Mouse (Mus musculus): ENCODE data around the gene Rpn1.
A peak's percentile ranks its signal among the peaks of the same experiment; 100 is the strongest.

The Rpn1 gene

DNA sequence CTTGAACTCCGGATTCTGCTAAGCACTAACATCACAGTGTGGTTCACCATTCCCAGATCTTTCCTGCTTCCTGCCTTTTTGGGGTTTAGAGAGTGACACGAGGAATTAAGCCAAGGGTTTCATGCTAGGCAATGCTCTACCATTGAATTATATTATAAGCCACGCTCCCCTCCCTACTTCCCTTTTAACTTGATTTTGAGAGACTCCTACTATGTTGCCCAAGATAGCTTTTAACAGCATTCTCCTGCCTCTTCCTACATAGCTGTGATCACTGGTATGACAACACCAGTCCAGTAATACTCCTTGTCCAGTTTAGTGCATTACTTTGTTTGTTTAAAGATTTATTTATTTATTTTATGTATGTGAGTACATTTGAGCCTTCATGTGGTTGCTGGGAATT is 16.6 kb upstream of the Rpn1 start:
- DNase-seq = no peak

DNA sequence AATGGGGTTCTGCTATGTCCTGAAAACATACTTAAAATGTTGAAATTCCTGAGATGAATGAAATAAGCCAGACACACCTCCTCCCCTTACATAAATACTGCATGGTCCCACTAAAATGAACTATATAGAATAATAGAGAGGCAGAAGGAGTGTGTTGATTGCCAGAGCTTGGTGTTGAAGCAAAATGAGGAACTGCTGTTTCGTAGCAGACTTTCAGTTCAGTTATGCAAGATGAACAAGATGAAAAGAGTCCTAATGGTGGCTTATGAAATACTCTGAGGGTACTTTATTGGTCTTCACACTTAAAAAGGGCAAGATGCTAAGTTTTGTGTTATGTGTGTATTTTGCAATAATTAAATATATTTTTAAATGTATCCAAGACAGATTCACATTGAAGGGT is 15.5 kb upstream of the Rpn1 start:
- no peak for DNase-seq

DNA sequence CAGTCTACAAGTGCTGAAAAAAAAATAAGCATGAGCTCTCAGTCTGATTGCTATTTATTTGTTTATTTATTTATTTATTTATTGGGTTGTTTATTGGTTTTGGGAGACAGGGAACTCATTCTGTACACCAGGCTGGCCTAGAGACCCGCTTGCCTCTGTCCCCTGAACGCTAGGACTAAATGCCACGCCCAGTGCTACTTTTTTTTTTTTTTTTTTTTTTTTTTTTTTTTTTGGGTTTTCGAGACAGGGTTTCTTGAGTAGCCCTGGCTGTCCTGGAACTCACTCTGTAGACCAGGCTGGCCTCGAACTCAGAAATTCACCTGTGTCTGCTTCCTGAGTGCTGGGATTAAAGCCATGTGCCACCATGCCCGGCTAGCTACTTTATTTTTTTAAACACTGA is 13.8 kb upstream of the Rpn1 start:
- DNase-seq = no peak

DNA sequence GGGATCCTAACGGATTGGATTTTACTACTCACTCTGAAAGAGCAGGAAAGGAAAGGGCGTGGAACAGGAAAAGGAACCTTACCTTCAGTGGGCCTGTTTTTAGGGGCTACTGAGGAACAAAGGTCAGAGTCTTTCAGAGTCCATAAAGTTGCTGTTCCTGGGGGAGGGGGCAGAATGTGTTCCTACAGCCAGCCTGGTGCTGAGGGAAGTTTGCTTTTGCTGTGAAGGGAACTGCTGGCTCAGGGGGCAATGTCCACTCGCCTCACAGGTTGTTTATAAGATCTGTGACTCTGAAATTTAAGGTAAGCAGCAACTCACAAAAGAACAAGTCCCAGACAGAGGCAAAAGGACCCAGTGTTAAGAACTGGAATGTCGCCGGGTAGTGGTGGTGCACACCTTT is 13.1 kb upstream of the Rpn1 start:
- no peak for DNase-seq

DNA sequence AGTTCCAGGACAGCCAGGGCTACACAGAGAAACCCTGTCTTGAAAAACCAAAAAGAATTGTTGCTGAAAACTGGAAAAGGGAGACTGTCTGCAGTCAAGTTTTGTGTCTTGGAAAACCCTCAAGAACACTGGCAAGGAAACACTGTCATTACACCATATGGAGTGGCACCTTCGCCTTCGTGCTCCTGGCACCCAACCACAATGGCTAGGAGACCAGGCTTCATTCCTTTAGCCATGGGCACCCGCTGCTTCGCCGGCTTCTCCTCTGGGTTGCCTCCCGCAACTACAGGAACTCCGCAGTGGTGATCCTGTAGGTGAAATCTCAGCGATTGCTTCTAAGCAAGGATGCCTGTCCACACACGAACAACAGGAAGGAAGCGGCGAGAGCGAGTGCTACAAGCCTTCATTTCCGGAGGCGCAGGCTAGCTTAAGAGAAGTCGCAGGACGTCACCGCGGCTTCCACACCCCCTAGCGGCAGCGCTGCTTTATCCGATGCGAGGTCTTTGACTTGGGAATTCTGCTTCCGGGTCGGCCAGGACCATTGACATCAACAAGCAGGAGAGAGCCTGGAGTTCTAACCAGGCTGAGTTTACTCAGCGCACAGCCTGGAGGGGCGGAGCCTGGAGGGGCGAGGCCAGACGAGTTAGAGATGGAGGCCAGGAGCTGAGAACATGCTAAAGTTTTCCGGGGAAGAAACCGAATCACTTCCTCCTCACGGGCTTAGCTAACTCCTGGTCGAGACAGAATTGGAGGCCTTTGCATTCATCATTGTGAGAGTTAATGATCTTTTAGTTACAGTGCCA is 9.3 kb upstream of the Rpn1 start:
- peak; percentile 94 to 96 for DNase-seq

GRCm38 (mm10) chr6:88075960-88076517 is 8.2 kb upstream of the Rpn1 start:
- DNase-seq = no peak

- DNase-seq = no peak
These were observed 1.2 kb upstream of the Rpn1 start for GRCm38 (mm10) chr6:88083095-88083494.

DNA sequence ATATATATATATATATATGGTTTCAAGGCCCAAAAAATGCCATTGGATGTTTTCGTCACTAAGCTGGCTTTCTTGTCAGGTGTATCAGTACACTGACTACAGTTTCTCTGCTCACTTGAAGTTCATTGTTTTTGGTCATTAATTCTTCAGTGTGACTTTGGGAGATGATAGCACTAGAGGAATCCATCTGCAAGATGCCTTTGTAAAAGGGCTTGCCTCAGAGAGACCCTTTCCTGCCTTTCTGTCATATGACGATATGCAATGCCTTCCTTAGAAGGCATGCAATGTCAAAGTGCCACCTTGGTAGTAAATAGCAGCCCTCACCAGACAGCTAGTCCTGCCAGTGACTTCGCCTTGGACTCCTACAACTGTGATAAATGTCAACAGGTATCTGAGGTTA is 610 bp upstream of the Rpn1 start:
- no peak for DNase-seq

GRCm38 (mm10) chr6:88088971-88089370 is 4.7 kb downstream of the Rpn1 start:
- no peak for DNase-seq

- no peak for DNase-seq
These were observed 11.1 kb downstream of the Rpn1 start for GRCm38 (mm10) chr6:88095377-88095776.

DNA sequence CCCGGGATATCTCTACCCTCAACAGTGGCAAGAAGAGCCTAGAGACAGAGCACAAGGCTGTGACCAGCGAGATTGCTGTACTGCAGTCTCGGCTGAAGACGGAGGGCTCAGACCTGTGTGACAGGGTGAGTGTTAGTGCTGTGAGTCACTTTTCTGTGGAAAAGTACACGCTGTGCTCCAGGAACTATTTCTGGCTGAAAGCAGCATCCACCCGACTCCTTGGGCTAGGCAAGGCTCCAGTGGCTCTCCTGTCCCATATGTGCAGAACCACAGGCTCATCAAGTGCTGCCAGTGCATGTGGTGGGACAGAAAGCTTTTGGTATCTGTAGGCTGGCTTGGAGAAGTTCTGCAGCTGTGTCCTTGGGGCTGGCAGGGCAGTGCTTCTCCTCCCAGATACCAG is 17.8 kb downstream of the Rpn1 start:
- no peak for DNase-seq

GRCm38 (mm10) chr6:88105783-88106611 is 21.7 kb downstream of the Rpn1 start:
- DNase-seq = peak; percentile 97

- DNase-seq = no peak
These were observed 22.4 kb downstream of the Rpn1 start for GRCm38 (mm10) chr6:88106612-88107123.

DNA sequence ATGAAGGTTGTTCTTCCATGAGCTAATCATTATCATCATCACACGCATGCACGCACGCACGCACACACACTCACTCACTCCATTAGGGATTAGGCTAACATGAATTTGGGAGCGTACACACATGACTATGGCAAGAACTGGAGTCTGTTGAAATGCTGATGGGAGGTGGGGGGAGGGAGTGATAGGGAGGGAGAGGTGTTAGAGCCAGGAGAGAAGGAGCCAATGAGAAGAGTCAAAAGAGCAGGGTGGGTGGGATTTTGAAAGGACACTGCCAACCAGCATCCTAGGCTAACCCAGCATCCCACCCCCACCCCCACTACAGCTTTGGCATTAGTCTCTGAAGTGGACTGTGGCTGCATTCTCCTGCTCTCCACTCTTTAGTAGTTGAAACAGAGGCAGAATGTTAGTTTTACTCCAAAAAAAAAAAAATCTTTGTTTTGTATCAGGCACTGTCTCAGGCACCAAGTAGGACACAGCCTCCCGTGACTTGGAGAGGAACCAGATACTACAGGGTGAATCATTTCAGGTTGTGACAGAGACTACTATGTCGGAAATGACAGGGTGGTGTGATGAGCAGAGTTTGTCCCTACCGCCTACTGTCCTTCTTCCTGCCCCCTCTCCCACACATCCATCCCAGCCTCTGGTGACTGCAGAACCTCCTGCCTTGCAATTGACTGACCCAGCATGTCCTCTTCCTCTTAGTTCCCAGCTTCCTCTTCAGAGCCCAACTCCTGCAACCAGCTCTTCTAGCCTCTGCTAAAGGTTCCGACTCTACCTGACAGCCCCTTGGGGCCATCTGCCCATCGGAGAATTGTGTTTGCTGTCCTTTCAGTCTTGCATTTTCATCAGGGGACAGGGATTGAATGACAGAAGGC is 23.6 kb downstream of the Rpn1 start:
- DNase-seq = no peak

- peak; percentile 83 for DNase-seq
These were observed 28.9 kb downstream of the Rpn1 start for GRCm38 (mm10) chr6:88113139-88113538.

DNA sequence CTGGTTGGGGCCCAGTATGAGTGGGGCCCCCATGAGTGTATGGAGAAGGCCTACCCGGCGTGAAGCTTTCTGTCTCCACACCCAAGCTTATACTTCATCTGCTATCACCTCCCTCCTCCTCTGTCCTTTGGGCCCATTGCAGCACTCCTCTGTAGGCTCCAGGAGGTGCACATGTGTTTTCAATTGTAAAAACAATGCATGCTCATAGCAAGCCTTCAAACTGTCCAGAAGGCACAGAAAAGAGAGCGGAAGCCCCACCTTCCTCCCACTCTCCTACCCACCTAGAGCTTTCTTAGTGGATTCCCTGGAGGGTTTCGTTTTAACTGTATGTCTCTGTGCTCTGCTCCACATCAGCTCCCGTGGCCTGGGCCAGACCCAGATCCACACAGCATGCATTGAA is 30.1 kb downstream of the Rpn1 start:
- no peak for DNase-seq

- peak; percentile 97 to 98 for DNase-seq
These were observed 32.3 kb downstream of the Rpn1 start for GRCm38 (mm10) chr6:88116347-88117183.

GRCm38 (mm10) chr6:88117184-88117575 is 32.9 kb downstream of the Rpn1 start:
- DNase-seq = peak; percentile 53 to 60

- DNase-seq = no peak
These were observed 35.0 kb downstream of the Rpn1 start for GRCm38 (mm10) chr6:88119309-88119708.

GRCm38 (mm10) chr6:88120813-88121212 is 36.5 kb downstream of the Rpn1 start:
- DNase-seq = no peak

- DNase-seq = peak in 1 of 2 experiments; percentile 34
These were observed 37.5 kb downstream of the Rpn1 start for GRCm38 (mm10) chr6:88121781-88122180.
